Mouse (Mus musculus): ENCODE data around the gene Trmu. TPM values are rescaled to one million over a fixed set of nuclear protein-coding genes. Genes with fewer than 3 reads are reported as not detected.

The Trmu gene
- polyA plus RNA-seq (2015; fragmentation: Nextera tagmentation; extraction: Ambion mirVana): 36.7 and 37.3 TPM in 2 replicates

- peak within 1 kb of the TSS; percentile 93 for H3K9ac ChIP-seq (ENCODE audit: low read depth, low read length)
- peak within 1 kb of the TSS; percentile 87 for H3K4me3 ChIP-seq (ENCODE audit: low read length)
- WGBS: under 1% methylated on average over 45 of the region's 50 CpGs
- peak within 1 kb of the TSS; percentile 77 for H3K4me2 ChIP-seq (ENCODE audit: low read depth, low read length)
- no peaks in the 10 kb centered on the region for H3K27me3 ChIP-seq (replicated peaks; ENCODE audit: control insufficient read depth, insufficient read depth, low read length)
- peaks cover 15% of the 10 kb centered on the region for H3K36me3 ChIP-seq (ENCODE audit: control insufficient read depth, insufficient read depth, low read length)
- peak within 1 kb of the TSS; percentile 84 for H3K27ac ChIP-seq (ENCODE audit: low read length)
- peaks cover 10% of the 10 kb centered on the region for H3K4me1 ChIP-seq (ENCODE audit: control insufficient read depth, insufficient read depth, low read length)
- peak; percentile 98 for ATAC-seq
- no peaks in the 10 kb centered on the region for H3K9me3 ChIP-seq (ENCODE audit: control insufficient read depth, low read length)
Observed at GRCm38 (mm10) chr15:85878848-85879497, at the start of gene Trmu. Trmu (plus strand) TSS chr15:85879312.

DNA sequence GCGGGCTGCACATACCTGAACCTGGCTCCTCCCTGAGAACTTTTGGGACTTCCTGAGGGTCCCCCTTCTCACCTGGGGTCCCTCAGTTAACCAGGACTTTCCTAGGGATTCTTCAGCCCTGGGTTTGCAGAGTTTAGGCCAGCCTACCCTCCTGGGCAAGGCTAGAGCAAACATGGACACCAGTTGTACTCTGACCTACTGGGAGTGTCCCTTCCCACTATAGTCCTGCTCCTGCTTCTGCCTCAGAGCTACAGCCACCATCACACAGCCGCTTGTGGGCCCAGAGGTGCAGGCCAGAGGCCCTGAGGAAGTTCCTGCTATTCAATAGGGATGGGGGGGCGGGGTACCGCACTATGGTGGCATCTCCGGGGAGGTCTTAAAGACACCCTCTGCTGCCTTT is 49.6 kb upstream of the Trmu start:
- no peak overlapping the region for H3K4me3 ChIP-seq (ENCODE audit: low read length)
- 63% methylated on average over 5 of the region's 5 CpGs for whole genome bisulfite sequencing
- ATAC-seq: 0 out of 2 replicates have a peak, but pooled peaks have one; percentile 44

GRCm38 (mm10) chr15:85831954-85832590 is 47.0 kb upstream of the Trmu start, which contains the start of gene Ttc38:
Ttc38 (plus strand) TSS chr15:85832306.
- peak within 1 kb of the TSS; percentile 82 for H3K4me2 ChIP-seq (ENCODE audit: low read depth, low read length)
- H3K27ac ChIP-seq (ENCODE audit: low read length): peak within 1 kb of the TSS; percentile 65; the same call in 1 of the 2 replicates
- peak within 1 kb of the TSS; percentile 75 for H3K9ac ChIP-seq (ENCODE audit: low read depth, low read length)
- no peaks in the 10 kb centered on the region for H3K9me3 ChIP-seq (ENCODE audit: control insufficient read depth, low read length)
- peaks cover 8% of the 10 kb centered on the region; the same call in 1 of the 2 replicates for H3K4me1 ChIP-seq (ENCODE audit: control insufficient read depth, insufficient read depth, low read length)
- ATAC-seq: peak; percentile 92
- H3K4me3 ChIP-seq (ENCODE audit: low read length): peak within 1 kb of the TSS; percentile 58
- WGBS: under 1% methylated on average over 27 of the region's 27 CpGs
- H3K27me3 ChIP-seq (replicated peaks; ENCODE audit: control insufficient read depth, insufficient read depth, low read length): no peaks in the 10 kb centered on the region
- H3K36me3 ChIP-seq (ENCODE audit: control insufficient read depth, insufficient read depth, low read length): no peaks in the 10 kb centered on the region

More for the DNA sequence above, 49.6 kb upstream of the Trmu start:
- H3K36me3 ChIP-seq (ENCODE audit: control insufficient read depth, insufficient read depth, low read length): no peaks in the 10 kb centered on the region
- H3K27me3 ChIP-seq (replicated peaks; ENCODE audit: control insufficient read depth, insufficient read depth, low read length): no peaks in the 10 kb centered on the region
- peaks cover 8% of the 10 kb centered on the region; the same call in 1 of the 2 replicates for H3K4me1 ChIP-seq (ENCODE audit: control insufficient read depth, insufficient read depth, low read length)
- H3K9me3 ChIP-seq (ENCODE audit: control insufficient read depth, low read length): no peaks in the 10 kb centered on the region
- no peak overlapping the region for H3K9ac ChIP-seq (ENCODE audit: low read depth, low read length)
- no peak overlapping the region for H3K4me2 ChIP-seq (ENCODE audit: low read depth, low read length)
- no peak overlapping the region for H3K27ac ChIP-seq (ENCODE audit: low read length)

GRCm38 (mm10) chr15:85832599-85832998 is 46.5 kb upstream of the Trmu start:
- H3K4me2 ChIP-seq (ENCODE audit: low read depth, low read length): peak overlapping the region; percentile 82
- peak overlapping the region; percentile 65; the same call in 1 of the 2 replicates for H3K27ac ChIP-seq (ENCODE audit: low read length)
- ATAC-seq: peak; percentile 36
- peak overlapping the region; percentile 58 for H3K4me3 ChIP-seq (ENCODE audit: low read length)
- no peaks in the 10 kb centered on the region for H3K36me3 ChIP-seq (ENCODE audit: control insufficient read depth, insufficient read depth, low read length)
- peak overlapping the region; percentile 75 for H3K9ac ChIP-seq (ENCODE audit: low read depth, low read length)
- H3K4me1 ChIP-seq (ENCODE audit: control insufficient read depth, insufficient read depth, low read length): peaks cover 8% of the 10 kb centered on the region; the same call in 1 of the 2 replicates
- no peaks in the 10 kb centered on the region for H3K9me3 ChIP-seq (ENCODE audit: control insufficient read depth, low read length)
- WGBS: 45% methylated on average over 8 of the region's 8 CpGs
- no peaks in the 10 kb centered on the region for H3K27me3 ChIP-seq (replicated peaks; ENCODE audit: control insufficient read depth, insufficient read depth, low read length)

- H3K9me3 ChIP-seq (ENCODE audit: control insufficient read depth, low read length): no peaks in the 10 kb centered on the region
- ATAC-seq: no peak
- 57% methylated on average over 3 of the region's 3 CpGs for WGBS
- H3K4me2 ChIP-seq (ENCODE audit: low read depth, low read length): no peak overlapping the region
- H3K4me1 ChIP-seq (ENCODE audit: control insufficient read depth, insufficient read depth, low read length): peaks cover 8% of the 10 kb centered on the region; the same call in 1 of the 2 replicates
- no peak overlapping the region for H3K9ac ChIP-seq (ENCODE audit: low read depth, low read length)
- H3K27me3 ChIP-seq (replicated peaks; ENCODE audit: control insufficient read depth, insufficient read depth, low read length): no peaks in the 10 kb centered on the region
- no peak overlapping the region for H3K27ac ChIP-seq (ENCODE audit: low read length)
- H3K36me3 ChIP-seq (ENCODE audit: control insufficient read depth, insufficient read depth, low read length): no peaks in the 10 kb centered on the region
- H3K4me3 ChIP-seq (ENCODE audit: low read length): no peak overlapping the region
Observed at GRCm38 (mm10) chr15:85835335-85835734, 43.8 kb upstream of the Trmu start.

- ATAC-seq: no peak
- Histone ChIP-seq H3K9me3 (ENCODE audit: control insufficient read depth, low read length) (no peaks in the 10 kb centered on the region), H3K9ac (ENCODE audit: low read depth, low read length) (no peak overlapping the region), H3K4me3 (ENCODE audit: low read length) (no peak overlapping the region), H3K27me3 (replicated peaks; ENCODE audit: control insufficient read depth, insufficient read depth, low read length) (no peaks in the 10 kb centered on the region), H3K4me2 (ENCODE audit: low read depth, low read length) (no peak overlapping the region), H3K36me3 (ENCODE audit: control insufficient read depth, insufficient read depth, low read length) (no peaks in the 10 kb centered on the region), H3K4me1 (ENCODE audit: control insufficient read depth, insufficient read depth, low read length) (0 out of 2 replicates have a peak, but pooled peaks cover 4% of the 10 kb centered on the region), H3K27ac (ENCODE audit: low read length) (no peak overlapping the region)
- 94% methylated on average over 5 of the region's 5 CpGs for WGBS
Observed at GRCm38 (mm10) chr15:85836887-85837286, 42.2 kb upstream of the Trmu start.

GRCm38 (mm10) chr15:85840983-85841382 is 38.1 kb upstream of the Trmu start:
- WGBS: 35% methylated on average over 6 of the region's 6 CpGs
- Histone ChIP-seq H3K27ac (ENCODE audit: low read length) (no peak overlapping the region), H3K9me3 (ENCODE audit: control insufficient read depth, low read length) (no peaks in the 10 kb centered on the region), H3K4me1 (ENCODE audit: control insufficient read depth, insufficient read depth, low read length) (no peaks in the 10 kb centered on the region), H3K4me2 (ENCODE audit: low read depth, low read length) (no peak overlapping the region), H3K27me3 (replicated peaks; ENCODE audit: control insufficient read depth, insufficient read depth, low read length) (no peaks in the 10 kb centered on the region), H3K4me3 (ENCODE audit: low read length) (no peak overlapping the region), H3K36me3 (ENCODE audit: control insufficient read depth, insufficient read depth, low read length) (no peaks in the 10 kb centered on the region), H3K9ac (ENCODE audit: low read depth, low read length) (no peak overlapping the region)
- no peak for ATAC-seq

DNA sequence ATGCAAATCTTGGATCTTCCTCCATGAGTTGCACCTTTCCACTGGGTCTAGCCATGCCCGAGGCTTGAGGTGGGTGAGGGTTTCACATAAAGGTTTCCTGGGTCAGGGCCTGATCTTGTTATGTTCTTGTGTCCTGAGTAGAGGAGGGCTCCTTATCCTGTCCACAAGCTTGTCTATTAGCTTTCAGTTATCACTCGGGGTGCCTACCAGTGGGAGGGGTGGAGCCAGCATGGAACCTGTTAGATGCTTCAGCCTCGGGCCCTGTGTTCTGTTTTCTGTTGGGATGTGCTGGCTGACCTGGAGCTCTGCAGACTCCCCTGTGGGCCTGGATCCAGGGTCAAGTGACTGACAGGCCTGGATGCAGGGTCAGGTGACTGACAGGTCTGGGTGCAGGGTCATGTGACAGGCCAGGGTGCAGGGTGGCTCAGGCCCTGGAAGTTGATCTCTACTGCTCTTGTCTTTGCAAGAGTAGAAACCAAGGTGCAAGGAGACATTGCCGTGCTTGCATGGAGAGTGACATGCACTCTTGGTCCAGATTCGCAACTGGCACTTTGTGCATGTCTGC is 37.2 kb upstream of the Trmu start:
- H3K9ac ChIP-seq (ENCODE audit: low read depth, low read length): no peak overlapping the region
- no peak for ATAC-seq
- H3K4me1 ChIP-seq (ENCODE audit: control insufficient read depth, insufficient read depth, low read length): no peaks in the 10 kb centered on the region
- no peak overlapping the region for H3K4me2 ChIP-seq (ENCODE audit: low read depth, low read length)
- H3K9me3 ChIP-seq (ENCODE audit: control insufficient read depth, low read length): no peaks in the 10 kb centered on the region
- WGBS: 79% methylated on average over 5 of the region's 5 CpGs
- no peak overlapping the region for H3K4me3 ChIP-seq (ENCODE audit: low read length)
- no peaks in the 10 kb centered on the region for H3K27me3 ChIP-seq (replicated peaks; ENCODE audit: control insufficient read depth, insufficient read depth, low read length)
- no peaks in the 10 kb centered on the region for H3K36me3 ChIP-seq (ENCODE audit: control insufficient read depth, insufficient read depth, low read length)
- H3K27ac ChIP-seq (ENCODE audit: low read length): no peak overlapping the region

- Histone ChIP-seq H3K27me3 (replicated peaks; ENCODE audit: control insufficient read depth, insufficient read depth, low read length) (no peaks in the 10 kb centered on the region), H3K36me3 (ENCODE audit: control insufficient read depth, insufficient read depth, low read length) (no peaks in the 10 kb centered on the region), H3K9me3 (ENCODE audit: control insufficient read depth, low read length) (no peaks in the 10 kb centered on the region), H3K27ac (ENCODE audit: low read length) (no peak overlapping the region), H3K4me3 (ENCODE audit: low read length) (no peak overlapping the region), H3K9ac (ENCODE audit: low read depth, low read length) (no peak overlapping the region), H3K4me2 (ENCODE audit: low read depth, low read length) (no peak overlapping the region), H3K4me1 (ENCODE audit: control insufficient read depth, insufficient read depth, low read length) (no peaks in the 10 kb centered on the region)
- ATAC-seq: no peak
Observed at GRCm38 (mm10) chr15:85845071-85845470, 34.0 kb upstream of the Trmu start.
